Mouse (Mus musculus) lung, postnatal 0 days (tissue): Measurements from ENCODE around the gene Kcnip3. TPM values are rescaled to one million over a fixed set of nuclear protein-coding genes. Genes with fewer than 3 reads are reported as not detected.

Source experiments
- ATAC-seq: fragments of 200-750 bp; cut with Nextera tagmentation; 2 replicates; pipeline ENCODE4 v1.8.0; 2017; ENCODE audit warnings: moderate library complexity
- DNase-seq: peaks from one replicate; pipeline ENCODE4 v3.0.0-alpha.2; 2016; ENCODE audit warnings: low spot score
- H3K27ac ChIP-seq: fragments of 300-500 bp; sonication (generic); 2 replicates; pipeline ENCODE4 v1.5.1; 2014; ENCODE audit warnings: antibody characterized with exemption, mild to moderate bottlenecking, low read length, mixed read lengths
- H3K27me3 ChIP-seq: fragments of 300-500 bp; sonication (generic); replicated peaks from 2 replicates; pipeline ENCODE4 v1.6.1; 2014; ENCODE audit warnings: low read length, mixed read lengths; ENCODE audit not compliant: insufficient read depth
- H3K36me3 ChIP-seq: fragments of 300-500 bp; sonication (generic); 2 replicates; pipeline ENCODE4 v1.6.1; 2014; ENCODE audit warnings: low read length, mixed read lengths; ENCODE audit not compliant: insufficient read depth
- H3K4me1 ChIP-seq: fragments of 300-500 bp; sonication (generic); 2 replicates; pipeline ENCODE4 v1.6.1; 2014; ENCODE audit warnings: antibody characterized with exemption, low read depth, low read length, mixed read lengths; ENCODE audit not compliant: insufficient read depth
- H3K4me2 ChIP-seq: fragments of 300-500 bp; sonication (generic); replicated peaks from 2 replicates; pipeline ENCODE4 v1.6.1; 2014; ENCODE audit warnings: low read depth, mild to moderate bottlenecking, low read length, moderate library complexity, mixed read lengths
- H3K4me3 ChIP-seq: fragments of 300-500 bp; sonication (generic); 2 replicates; pipeline ENCODE4 v1.5.1; 2014; ENCODE audit warnings: low read depth, low read length
- H3K9ac ChIP-seq: fragments of 300-500 bp; sonication (generic); replicated peaks from 2 replicates; pipeline ENCODE4 v1.6.1; 2014; ENCODE audit warnings: low read depth, mild to moderate bottlenecking
- H3K9me3 ChIP-seq: fragments of 300-500 bp; sonication (generic); 2 replicates; pipeline ENCODE4 v1.6.1; 2016; ENCODE audit warnings: low read length, mixed read lengths
- CTCF ChIP-seq: IDR thresholded peaks from 2 replicates; pipeline ENCODE4 v1.5.1; 2016; ENCODE audit warnings: antibody characterized with exemption, mild to moderate bottlenecking
- EP300 ChIP-seq: IDR thresholded peaks from 2 replicates; pipeline ENCODE4 v1.6.1; 2016; ENCODE audit warnings: antibody characterized with exemption, mild to moderate bottlenecking, control low read depth
- WGBS: fragments of 180-500 bp; shearing (Covaris S2); extraction: QIAGEN DNeasy Blood & Tissue Kit; methylation state at CpG from one replicate; pipeline ENCODE4 v1.1.7; 2014; 5-methylcytosine and 5-hydroxymethylcytosine counted together
- polyA plus RNA-seq: library from polyadenylated mRNA; unstranded; fragments of >200 nt; fragmentation: Nextera tagmentation; extraction: Ambion mirVana; gene quantifications from 2 replicates; pipeline ENCODE4 v1.2.1, GENCODE M21; 2015

The Kcnip3 gene
- polyA plus RNA-seq, 1 experiment from 2014 or later: 1.1 TPM

- H3K4me3 ChIP-seq: no peak overlapping the region
- DNase-seq (peak; percentile 28), ATAC-seq (peak; percentile 68)
- no peaks in the 10 kb centered on the region for H3K4me1 ChIP-seq
- H3K9me3 ChIP-seq: no peaks in the 10 kb centered on the region
- TF ChIP-seq EP300: peak; percentile 90
- no peak for TF ChIP-seq CTCF
- WGBS: 61% methylated on average over 5 of the region's 5 CpGs
- no peak overlapping the region for H3K9ac ChIP-seq
- H3K36me3 ChIP-seq: no peaks in the 10 kb centered on the region
- H3K27ac ChIP-seq: no peak overlapping the region
- H3K27me3 ChIP-seq: no peaks in the 10 kb centered on the region
- H3K4me2 ChIP-seq: no peak overlapping the region
These were observed 51.7 kb downstream of the Kcnip3 start for GRCm38 (mm10) chr2:127470183-127470582.

- Histone ChIP-seq H3K27ac (no peak overlapping the region), H3K36me3 (no peaks in the 10 kb centered on the region), H3K4me3 (no peak overlapping the region), H3K27me3 (no peaks in the 10 kb centered on the region), H3K4me1 (no peaks in the 10 kb centered on the region), H3K4me2 (no peak overlapping the region), H3K9ac (no peak overlapping the region), H3K9me3 (no peaks in the 10 kb centered on the region)
- WGBS: 6% methylated on average over 8 of the region's 8 CpGs
- peak; percentile 76 for ATAC-seq
- no peak for TF ChIP-seq EP300
- TF ChIP-seq CTCF: peak; percentile 96
- DNase-seq: peak; percentile 76
These were observed 59.6 kb downstream of the Kcnip3 start for GRCm38 (mm10) chr2:127462314-127462713.

GRCm38 (mm10) chr2:127461351-127461750 lies 60.5 kb downstream of the Kcnip3 start:
- Histone ChIP-seq H3K27me3 (no peaks in the 10 kb centered on the region), H3K4me1 (no peaks in the 10 kb centered on the region), H3K9me3 (no peaks in the 10 kb centered on the region), H3K9ac (no peak overlapping the region), H3K4me2 (no peak overlapping the region), H3K4me3 (no peak overlapping the region), H3K27ac (no peak overlapping the region), H3K36me3 (no peaks in the 10 kb centered on the region)
- WGBS: 41% methylated on average over 9 of the region's 9 CpGs
- DNase-seq (no peak), ATAC-seq (peak; percentile 19)
- TF ChIP-seq EP300: no peak
- no peak for TF ChIP-seq CTCF

- H3K9me3 ChIP-seq: no peaks in the 10 kb centered on the region
- no peaks in the 10 kb centered on the region for H3K27me3 ChIP-seq
- H3K9ac ChIP-seq: no peak overlapping the region
- no peaks in the 10 kb centered on the region for H3K36me3 ChIP-seq
- no peak overlapping the region for H3K4me2 ChIP-seq
- DNase-seq (no peak), ATAC-seq (no peak)
- no peaks in the 10 kb centered on the region for H3K4me1 ChIP-seq
- TF ChIP-seq CTCF (no peak), EP300 (no peak)
- 65% methylated on average over 1 of the region's 2 CpGs for WGBS
- H3K27ac ChIP-seq: no peak overlapping the region
- no peak overlapping the region for H3K4me3 ChIP-seq
These were observed 62.6 kb downstream of the Kcnip3 start for GRCm38 (mm10) chr2:127459341-127459740.

- 4% methylated on average over 5 of the region's 5 CpGs for WGBS
- Histone ChIP-seq H3K9me3 (no peaks in the 10 kb centered on the region), H3K27ac (no peak overlapping the region), H3K27me3 (no peaks in the 10 kb centered on the region), H3K36me3 (no peaks in the 10 kb centered on the region), H3K4me3 (no peak overlapping the region), H3K4me2 (no peak overlapping the region), H3K9ac (no peak overlapping the region), H3K4me1 (no peaks in the 10 kb centered on the region)
- TF ChIP-seq CTCF (peak; percentile 94), EP300 (no peak)
- peak; percentile 48; the same call in 1 of the 2 replicates for ATAC-seq
- peak; percentile 80 for DNase-seq
These were observed 68.1 kb downstream of the Kcnip3 start for GRCm38 (mm10) chr2:127453764-127454163.

- WGBS: 73% methylated on average over 9 of the region's 9 CpGs
- no peak for DNase-seq
- no peaks in the 10 kb centered on the region for H3K36me3 ChIP-seq
- no peak for ATAC-seq
- no peaks in the 10 kb centered on the region for H3K4me1 ChIP-seq
- TF ChIP-seq CTCF: peak; percentile 13; the same call in 1 of the 2 replicates
- no peak for TF ChIP-seq EP300
- no peaks in the 10 kb centered on the region for H3K9me3 ChIP-seq
- H3K27me3 ChIP-seq: no peaks in the 10 kb centered on the region
- no peak overlapping the region for H3K4me3 ChIP-seq
- no peak overlapping the region for H3K9ac ChIP-seq
- H3K4me2 ChIP-seq: no peak overlapping the region
- no peak overlapping the region for H3K27ac ChIP-seq
These were observed 68.8 kb downstream of the Kcnip3 start for GRCm38 (mm10) chr2:127453141-127453540.

- Histone ChIP-seq H3K27ac (no peak overlapping the region), H3K9me3 (no peaks in the 10 kb centered on the region), H3K9ac (no peak overlapping the region), H3K4me1 (no peaks in the 10 kb centered on the region), H3K4me3 (no peak overlapping the region), H3K4me2 (no peak overlapping the region), H3K27me3 (no peaks in the 10 kb centered on the region), H3K36me3 (no peaks in the 10 kb centered on the region)
- TF ChIP-seq CTCF (no peak), EP300 (no peak)
- 15% methylated on average over 6 of the region's 6 CpGs for WGBS
- ATAC-seq (no peak), DNase-seq (no peak)
These were observed 70.1 kb downstream of the Kcnip3 start for GRCm38 (mm10) chr2:127451748-127452147.
